Mouse (Mus musculus) erythroblast, embryonic 14.5 days (primary cell): ENCODE results near the gene Nxph3.

Experiments used
- GATA1 ChIP-seq: IDR thresholded peaks from 2 replicates; pipeline ENCODE4 v1.6.1; 2012; ENCODE audit warnings: low read length, inconsistent platforms, mixed read lengths
- TAL1 ChIP-seq: IDR thresholded peaks from 3 replicates; pipeline ENCODE4 v1.6.1; 2012; ENCODE audit warnings: low read length, inconsistent platforms, mixed read lengths

DNA sequence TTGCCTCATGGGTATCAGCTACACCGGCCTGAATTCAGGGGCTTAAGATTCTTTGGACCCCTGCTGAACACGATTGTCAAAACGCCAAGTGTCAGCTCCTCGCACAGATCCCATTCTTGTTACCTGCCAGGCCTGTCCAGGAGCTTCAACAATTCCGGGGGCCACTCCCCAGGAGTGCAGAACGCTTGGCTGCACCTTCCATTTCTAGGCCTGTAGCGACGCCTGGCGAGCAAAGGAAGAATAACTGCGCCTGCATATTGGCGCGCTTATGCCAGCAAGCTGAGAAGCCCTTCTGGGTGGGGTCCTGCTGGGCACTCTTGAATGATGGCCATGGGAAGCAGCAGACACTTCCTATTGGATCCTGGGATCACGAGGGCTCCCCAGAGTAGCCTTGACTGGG lies 7.2 kb upstream of the Nxph3 start:
- no peak for TF ChIP-seq GATA1
- no peak for TF ChIP-seq TAL1
